Mouse (Mus musculus) small intestine, adult 2 months (tissue): ENCODE data around the gene Asna1. TPM values are rescaled to one million over a fixed set of nuclear protein-coding genes. Genes with fewer than 3 reads are reported as not detected.
A peak's percentile ranks its signal among the peaks of the same experiment; 100 is the strongest.

ENCODE experiments used
- H3K27ac ChIP-seq: fragments of 200-500 bp; 2 replicates; pipeline ENCODE4 v1.5.1; 2012; ENCODE audit warnings: low read depth, low read length, control low read depth, inconsistent platforms; ENCODE audit not compliant: insufficient read depth
- H3K27me3 ChIP-seq: fragments of 200-500 bp; 2 replicates; pipeline ENCODE4 v1.6.1; 2012; ENCODE audit warnings: mild to moderate bottlenecking, moderate library complexity, low read length, inconsistent platforms; ENCODE audit not compliant: control insufficient read depth, insufficient read depth
- H3K36me3 ChIP-seq: fragments of 200-500 bp; 2 replicates; pipeline ENCODE4 v1.6.1; 2012; ENCODE audit warnings: mild to moderate bottlenecking, low read length, control low read depth, inconsistent platforms; ENCODE audit not compliant: control insufficient read depth, insufficient read depth
- H3K4me1 ChIP-seq: fragments of 200-500 bp; 2 replicates; pipeline ENCODE4 v1.6.1; 2012; ENCODE audit warnings: low read length, inconsistent platforms, mixed read lengths; ENCODE audit not compliant: control insufficient read depth, insufficient read depth, insufficient read length
- H3K4me3 ChIP-seq: fragments of 200-500 bp; 2 replicates; pipeline ENCODE4 v1.5.1; 2012; ENCODE audit warnings: low read depth, mild to moderate bottlenecking, control low read depth, inconsistent platforms, low read length, moderate library complexity
- CTCF ChIP-seq: fragments of 200-500 bp; IDR thresholded peaks from 2 replicates; pipeline ENCODE4 v1.5.1; 2012; ENCODE audit warnings: low read depth, mild to moderate bottlenecking, control low read depth, inconsistent platforms, low read length, moderate library complexity, mixed read lengths; ENCODE audit not compliant: insufficient replicate concordance, insufficient read length; ENCODE audit errors: extremely low read depth
- POLR2A ChIP-seq: fragments of 200-500 bp; IDR thresholded peaks from 2 replicates; pipeline ENCODE4 v1.6.1; 2012; ENCODE audit warnings: low read depth, mild to moderate bottlenecking, control low read depth, inconsistent platforms, low read length, moderate library complexity
- WGBS: fragments of 180-500 bp; shearing (Covaris S2); methylation state at CpG from one replicate; pipeline ENCODE4 v1.1.7; 2018; 5-methylcytosine and 5-hydroxymethylcytosine counted together
- polyA plus RNA-seq: library from polyadenylated mRNA; depleted of rRNA; stranded (reverse); fragments of >200 nt; gene quantifications from 2 replicates; pipeline ENCODE4 v1.2.3, GENCODE M21; 2012

Asna1 gene
- polyA plus RNA-seq, 1 experiment: 128 TPM

DNA sequence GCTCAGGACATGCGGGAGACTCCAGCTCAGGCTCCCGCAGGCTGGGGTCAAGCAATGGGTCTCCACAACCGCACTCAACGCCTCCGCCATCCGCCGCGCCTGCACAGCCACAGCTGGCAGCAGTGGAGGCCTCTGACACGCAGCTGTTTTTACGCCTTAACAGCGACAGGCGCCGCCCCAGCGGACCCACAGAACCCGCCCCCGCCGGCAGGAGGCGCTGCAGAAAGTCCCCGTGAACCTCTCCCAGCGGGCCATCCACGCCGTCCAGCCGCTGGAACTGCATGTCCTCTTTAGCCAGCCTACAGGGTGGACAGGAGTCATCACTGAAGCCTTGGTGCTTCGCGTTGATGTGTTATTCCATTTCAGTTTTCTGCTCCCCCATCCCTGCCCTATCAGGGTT lies 17.4 kb downstream of the Asna1 start:
- Histone ChIP-seq H3K4me3 (no peak overlapping the region), H3K36me3 (peaks cover 3% of the 10 kb centered on the region), H3K4me1 (no peaks in the 10 kb centered on the region), H3K27ac (no peak overlapping the region), H3K27me3 (peaks cover 8% of the 10 kb centered on the region)
- WGBS: 20% methylated on average over 25 of the region's 25 CpGs
- TF ChIP-seq POLR2A (no peak), CTCF (peak; percentile 51; the same call in 1 of the 2 replicates)

- Histone ChIP-seq H3K27me3 (no peaks in the 10 kb centered on the region), H3K27ac (peak overlapping the region; percentile 37; the same call in 1 of the 2 replicates), H3K36me3 (peaks cover 31% of the 10 kb centered on the region), H3K4me3 (peak overlapping the region; percentile 35), H3K4me1 (peaks cover 8% of the 10 kb centered on the region)
- TF ChIP-seq CTCF (peak; percentile 95), POLR2A (no peak)
- WGBS: 14% methylated on average over 19 of the region's 19 CpGs
These were observed 27.3 kb downstream of the Asna1 start for GRCm38 (mm10) chr8:84997649-84998295.

DNA sequence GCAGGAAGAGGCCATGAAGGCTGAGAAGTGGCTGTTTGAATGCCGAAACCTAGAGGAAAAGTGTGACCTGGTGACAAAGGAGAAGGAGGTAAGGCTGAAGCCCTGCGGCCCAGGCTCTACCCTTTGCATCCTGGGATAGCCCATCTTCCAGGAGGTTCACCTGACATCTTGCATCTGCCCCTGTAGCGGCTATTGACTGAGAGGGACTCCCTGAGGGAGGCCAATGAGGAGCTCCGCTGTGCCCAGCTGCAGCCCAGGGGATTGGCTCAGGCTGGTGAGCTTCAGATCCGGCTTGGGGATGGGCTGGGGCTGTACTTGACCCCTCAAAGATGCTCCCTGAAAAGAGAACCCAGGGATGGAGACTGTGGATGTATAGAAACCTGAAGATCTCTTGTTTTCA lies 28.1 kb downstream of the Asna1 start:
- Histone ChIP-seq H3K36me3 (peaks cover 30% of the 10 kb centered on the region), H3K27ac (no peak overlapping the region), H3K4me1 (peaks cover 8% of the 10 kb centered on the region), H3K4me3 (no peak overlapping the region), H3K27me3 (no peaks in the 10 kb centered on the region)
- WGBS: 95% methylated on average over 5 of the region's 5 CpGs
- TF ChIP-seq POLR2A (no peak), CTCF (no peak)

DNA sequence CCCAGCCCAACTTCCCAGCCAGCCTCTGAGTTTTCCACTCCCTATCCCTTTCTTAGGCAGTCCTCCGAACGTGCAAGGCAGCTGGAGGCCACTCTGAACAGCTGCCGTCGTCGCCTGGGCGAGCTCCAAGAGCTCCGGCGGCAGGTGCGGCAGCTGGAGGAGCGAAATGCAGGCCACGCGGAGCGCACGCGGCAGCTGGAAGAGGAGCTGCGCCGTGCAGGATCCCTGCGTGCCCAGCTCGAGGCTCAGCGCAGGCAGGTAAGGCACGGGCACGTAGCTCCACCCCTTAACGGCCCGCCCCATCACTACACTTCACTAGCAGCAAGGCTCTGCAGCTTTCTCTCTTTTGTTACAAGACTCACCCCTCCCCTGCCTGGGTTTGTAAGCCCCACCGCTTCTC lies 29.4 kb downstream of the Asna1 start:
- 69% methylated on average over 25 of the region's 25 CpGs for WGBS
- H3K27ac ChIP-seq: no peak overlapping the region
- no peak overlapping the region for H3K4me3 ChIP-seq
- H3K27me3 ChIP-seq: no peaks in the 10 kb centered on the region
- peaks cover 11% of the 10 kb centered on the region for H3K4me1 ChIP-seq
- peaks cover 25% of the 10 kb centered on the region for H3K36me3 ChIP-seq
- TF ChIP-seq CTCF: no peak
- TF ChIP-seq POLR2A: no peak

DNA sequence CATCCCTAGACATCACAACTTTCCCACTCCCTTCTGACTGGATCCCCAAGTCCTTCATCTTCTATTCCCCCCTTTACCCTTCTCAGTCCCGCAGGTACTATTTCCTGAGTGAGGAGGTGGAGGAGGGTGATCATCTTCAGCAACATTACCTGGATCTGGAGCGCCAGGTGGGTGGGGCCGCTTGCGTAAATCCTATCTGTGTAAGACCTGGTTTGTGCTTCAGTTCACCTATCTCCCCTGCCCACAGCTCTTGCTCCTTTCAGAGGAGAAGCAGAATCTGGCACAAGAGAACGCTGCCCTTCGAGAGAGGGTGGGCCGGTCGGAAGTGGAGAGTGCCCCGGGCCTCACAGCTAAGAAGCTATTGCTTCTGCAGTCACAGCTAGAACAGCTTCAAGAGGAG lies 30.7 kb downstream of the Asna1 start:
- 89% methylated on average over 9 of the region's 9 CpGs for WGBS
- Histone ChIP-seq H3K27me3 (no peaks in the 10 kb centered on the region), H3K4me3 (peak overlapping the region; percentile 28; the same call in 1 of the 2 replicates), H3K4me1 (peaks cover 11% of the 10 kb centered on the region), H3K27ac (peak overlapping the region; percentile 70; the same call in 1 of the 2 replicates), H3K36me3 (peaks cover 25% of the 10 kb centered on the region)
- TF ChIP-seq CTCF: no peak
- TF ChIP-seq POLR2A: 0 out of 2 replicates have a peak, but pooled peaks have one; percentile 29

DNA sequence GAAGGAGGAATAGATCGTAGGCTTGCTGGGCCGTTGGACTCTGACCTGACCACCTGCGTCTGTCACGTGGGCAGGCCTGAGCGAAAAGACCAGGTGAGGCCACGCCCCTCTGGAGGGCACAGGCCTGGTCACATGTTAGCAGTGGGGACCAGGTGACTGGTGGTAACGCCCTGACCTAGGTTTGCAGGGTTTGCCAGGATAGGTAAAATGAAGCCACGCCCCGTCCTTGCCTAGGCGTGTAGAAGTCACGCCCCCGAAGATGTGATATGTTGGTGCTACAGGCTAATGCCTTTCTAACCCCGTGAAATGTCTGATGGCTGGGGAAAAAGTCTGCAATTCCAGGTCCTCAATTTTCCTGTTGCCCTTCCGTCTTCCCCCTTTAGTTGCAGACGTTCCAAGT lies 34.2 kb downstream of the Asna1 start:
- H3K27me3 ChIP-seq: no peaks in the 10 kb centered on the region
- TF ChIP-seq POLR2A: no peak
- TF ChIP-seq CTCF: no peak
- peaks cover 12% of the 10 kb centered on the region for H3K36me3 ChIP-seq
- H3K4me1 ChIP-seq: peaks cover 25% of the 10 kb centered on the region; the same call in 1 of the 2 replicates
- peak overlapping the region; percentile 75 for H3K4me3 ChIP-seq
- WGBS: 2% methylated on average over 15 of the region's 15 CpGs
- peak overlapping the region; percentile 93 for H3K27ac ChIP-seq

DNA sequence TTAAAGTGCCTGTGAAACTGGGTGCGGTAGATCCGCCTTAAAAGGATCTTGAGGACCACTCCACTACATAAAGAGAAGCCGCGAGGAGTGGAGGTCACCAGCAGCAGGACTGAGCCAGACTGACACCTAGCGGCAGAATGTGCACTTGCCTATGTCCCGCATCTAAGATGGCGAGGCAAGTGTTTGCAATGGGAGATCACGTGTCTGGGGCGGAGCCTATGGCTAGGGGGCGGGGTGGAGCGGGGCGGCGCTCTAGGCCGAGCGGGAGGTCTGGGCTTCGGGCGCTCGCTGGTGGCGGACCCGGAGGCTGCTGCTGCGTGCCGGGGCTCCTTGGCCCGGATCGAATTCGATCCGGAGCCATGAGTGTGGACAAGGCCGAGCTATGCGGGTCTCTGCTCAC lies 34.7 kb downstream of the Asna1 start, which contains the start of gene Hook2:
Gene Hook2 (plus strand): TSS at position 255 of the 400 bp plus-strand sequence.
- H3K4me1 ChIP-seq: peaks cover 22% of the 10 kb centered on the region; the same call in 1 of the 2 replicates
- H3K27me3 ChIP-seq: no peaks in the 10 kb centered on the region
- peaks cover 8% of the 10 kb centered on the region for H3K36me3 ChIP-seq
- TF ChIP-seq POLR2A (peak; percentile 84), CTCF (peak; percentile 90)
- peak within 1 kb of the TSS; percentile 75 for H3K4me3 ChIP-seq
- H3K27ac ChIP-seq: peak within 1 kb of the TSS; percentile 93
- under 1% methylated on average over 28 of the region's 28 CpGs for WGBS
